Mouse (Mus musculus): Measurements from ENCODE around the gene Cpeb2.

DNA sequence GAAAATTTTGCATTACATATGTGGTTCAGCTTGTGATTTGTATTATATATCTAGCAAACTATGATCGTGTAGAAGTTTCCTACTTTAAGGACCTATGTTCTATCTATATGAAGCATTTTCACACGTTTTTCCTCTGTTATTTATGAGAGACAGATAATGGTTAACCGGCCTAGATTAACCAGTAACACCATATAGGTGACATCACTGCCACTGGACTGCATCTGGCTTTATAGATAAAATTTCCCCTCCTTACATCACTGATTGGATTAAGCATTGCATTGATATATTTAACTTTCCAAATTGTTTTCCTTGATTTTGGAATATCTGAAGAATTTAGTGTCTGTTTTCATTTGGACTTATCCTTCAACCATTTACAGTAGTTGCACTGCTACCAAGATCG lies 9.6 kb upstream of the Cpeb2 start:
- no peak for TF ChIP-seq MYOD1 (IDR thresholded peaks at IDR 0.05; ENCODE audit: control insufficient read depth, insufficient read length, low read depth)
- no peak for TF ChIP-seq MAX (IDR thresholded peaks at IDR 0.05)
- no peak for TF ChIP-seq CTCF (IDR thresholded peaks at IDR 0.05; ENCODE audit: control insufficient read depth, insufficient read depth, insufficient read length)
- TF ChIP-seq MYOG (IDR thresholded peaks at IDR 0.05; ENCODE audit: control insufficient read depth, extremely low read depth, insufficient read length), result no peak
- TF ChIP-seq USF1 (IDR thresholded peaks at IDR 0.05; ENCODE audit: low read depth), result no peak
- TF ChIP-seq CEBPB (IDR thresholded peaks at IDR 0.05; ENCODE audit: low read depth), result no peak

Data from C2C12 (cell line).